Mouse (Mus musculus) urinary bladder, postnatal 25 days (tissue): ENCODE measurements around the gene Gapdh.
"Not testable (repeated sequence)": the region's sequence is repeated elsewhere in the genome, so short reads cannot be mapped to it uniquely, and the experiment has no call there.

Source experiments
- DNase-seq: peaks from one replicate; pipeline ENCODE4 v3.0.0; 2022; ENCODE audit warnings: low spot score

Gapdh gene

DNA sequence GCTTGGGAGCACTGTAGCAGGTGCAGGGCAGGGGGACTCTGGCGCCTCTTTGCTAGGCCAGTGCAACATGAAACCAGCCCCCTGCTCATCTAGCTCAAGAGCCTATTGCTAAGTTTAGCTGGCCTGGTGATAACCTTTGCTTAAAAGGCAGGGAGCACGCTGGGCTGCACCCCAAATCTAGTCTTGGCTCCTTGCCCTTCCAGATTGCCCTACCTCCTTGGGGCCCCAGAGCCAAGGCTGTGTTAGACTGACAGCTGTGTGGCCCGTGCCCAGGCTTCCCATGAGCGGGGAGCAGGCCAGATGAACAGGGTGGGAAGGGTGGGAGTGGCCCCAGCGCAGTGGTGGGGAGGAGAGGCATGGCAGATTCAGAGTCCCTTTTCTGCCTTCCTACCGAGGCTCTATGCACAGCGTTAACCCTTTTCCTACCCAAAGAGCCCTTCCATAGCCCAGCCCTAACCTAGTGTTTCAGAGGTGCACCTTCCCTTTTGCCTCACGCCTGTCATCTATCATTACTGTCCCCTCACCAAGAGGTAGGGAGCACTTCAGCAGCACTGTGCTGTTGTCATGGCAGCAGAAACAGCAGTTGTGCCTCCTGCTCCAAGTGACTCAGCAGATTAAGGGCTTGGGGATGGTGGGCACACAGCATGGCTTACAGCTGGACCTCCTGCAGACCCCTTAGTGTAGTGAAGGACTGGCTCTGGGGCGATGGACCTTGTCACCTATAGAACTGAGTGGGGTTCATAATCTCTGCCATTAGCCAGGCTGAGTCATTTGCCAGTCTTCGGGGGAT lies 789 bp upstream of the Gapdh start:
- peak; percentile 29 for DNase-seq

DNA sequence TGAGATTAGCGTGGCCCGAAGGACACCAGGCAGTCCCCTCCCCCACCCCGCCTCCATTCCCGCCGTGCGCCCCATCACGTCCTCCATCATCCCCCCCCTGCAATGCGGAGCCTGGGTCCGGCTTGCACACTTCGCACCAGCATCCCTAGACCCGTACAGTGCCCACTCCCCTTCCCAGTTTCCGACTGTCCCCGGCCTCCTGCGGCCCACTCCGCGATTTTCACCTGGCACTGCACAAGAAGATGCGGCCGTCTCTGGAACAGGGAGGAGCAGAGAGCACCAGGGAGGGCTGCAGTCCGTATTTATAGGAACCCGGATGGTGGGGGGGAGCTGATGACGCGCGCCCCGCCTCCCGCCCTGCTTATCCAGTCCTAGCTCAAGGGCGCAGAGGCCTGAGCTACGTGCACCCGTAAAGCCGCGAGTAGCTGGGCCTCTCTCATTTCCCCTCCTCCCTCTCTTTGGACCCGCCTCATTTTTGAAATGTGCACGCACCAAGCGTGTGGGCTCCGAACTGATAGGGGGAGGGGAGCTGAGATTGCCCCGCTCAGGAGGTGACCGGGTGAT lies 857 bp downstream of the Gapdh start:
- DNase-seq: peak; percentile 92

DNA sequence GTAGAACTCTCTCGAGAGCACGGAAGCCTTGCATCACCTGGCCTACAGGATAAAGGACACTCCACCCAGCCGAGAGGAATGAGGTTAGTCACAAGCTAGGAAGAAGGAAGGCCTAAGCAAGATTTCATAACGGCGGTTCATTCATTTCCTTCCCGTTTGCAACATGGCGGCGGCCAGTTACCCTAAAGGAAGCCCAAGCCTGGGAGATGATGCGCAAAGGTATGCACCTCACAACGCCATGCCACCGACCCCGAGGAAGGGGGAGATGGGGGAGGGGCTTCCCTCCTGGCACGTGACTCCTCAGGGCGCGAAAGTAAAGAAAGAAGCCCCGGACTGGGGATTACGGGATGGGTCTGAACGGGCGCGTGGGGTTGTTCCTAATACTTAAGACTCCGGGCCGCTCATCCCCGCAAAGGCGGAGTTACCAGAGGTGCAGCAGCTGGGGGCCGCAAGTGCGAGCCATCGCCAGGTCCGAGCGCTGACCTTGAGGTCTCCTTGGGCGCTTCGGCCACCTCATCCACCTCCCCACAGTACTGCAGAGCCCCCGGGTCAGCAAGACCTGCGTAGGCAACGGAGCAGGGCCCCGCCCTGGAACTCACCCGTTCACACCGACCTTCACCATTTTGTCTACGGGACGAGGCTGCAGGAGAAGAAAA lies 1.5 kb downstream of the Gapdh start:
- peak; percentile 58 for DNase-seq

DNA sequence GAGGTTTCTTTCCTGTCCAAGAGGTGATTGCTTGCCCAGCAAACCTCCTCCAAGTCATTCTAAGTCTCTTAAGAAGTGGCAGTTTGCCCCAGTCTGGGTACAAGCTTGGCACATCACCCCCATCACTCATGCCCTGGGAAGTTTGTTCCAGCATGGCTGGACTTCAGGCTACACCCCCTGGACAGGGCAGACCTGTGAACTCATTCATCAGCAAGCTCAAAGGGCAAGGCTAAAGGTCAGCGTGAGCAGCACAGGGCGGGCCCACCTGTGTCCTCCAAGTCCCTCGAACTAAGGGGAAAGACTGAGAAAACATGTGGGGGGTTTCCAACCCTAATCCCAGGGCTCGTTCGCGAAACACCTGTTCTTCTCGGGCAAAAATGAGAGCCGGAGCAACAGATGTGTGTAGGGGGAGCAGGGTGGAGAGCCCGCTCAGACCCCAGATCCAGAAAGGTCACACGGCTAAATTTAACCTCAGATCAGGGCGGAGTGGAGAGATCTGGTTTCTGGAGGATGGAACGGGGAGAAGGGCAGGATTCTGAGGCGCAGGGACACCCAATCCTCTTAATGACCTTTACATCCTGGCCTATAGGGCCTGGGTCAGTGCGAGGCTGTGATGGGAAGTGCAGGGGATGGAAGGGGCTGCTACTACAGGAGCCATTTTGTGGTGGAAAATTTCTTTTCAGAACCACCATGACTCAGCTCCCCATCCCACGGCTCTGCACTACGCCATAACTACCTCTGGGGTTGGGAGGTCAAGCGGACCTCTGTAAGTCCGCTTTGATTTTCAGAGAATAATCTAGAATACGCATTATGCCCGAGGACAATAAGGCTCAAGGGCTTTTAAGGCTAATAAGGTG lies 2.2 kb downstream of the Gapdh start:
- no peak for DNase-seq

DNA sequence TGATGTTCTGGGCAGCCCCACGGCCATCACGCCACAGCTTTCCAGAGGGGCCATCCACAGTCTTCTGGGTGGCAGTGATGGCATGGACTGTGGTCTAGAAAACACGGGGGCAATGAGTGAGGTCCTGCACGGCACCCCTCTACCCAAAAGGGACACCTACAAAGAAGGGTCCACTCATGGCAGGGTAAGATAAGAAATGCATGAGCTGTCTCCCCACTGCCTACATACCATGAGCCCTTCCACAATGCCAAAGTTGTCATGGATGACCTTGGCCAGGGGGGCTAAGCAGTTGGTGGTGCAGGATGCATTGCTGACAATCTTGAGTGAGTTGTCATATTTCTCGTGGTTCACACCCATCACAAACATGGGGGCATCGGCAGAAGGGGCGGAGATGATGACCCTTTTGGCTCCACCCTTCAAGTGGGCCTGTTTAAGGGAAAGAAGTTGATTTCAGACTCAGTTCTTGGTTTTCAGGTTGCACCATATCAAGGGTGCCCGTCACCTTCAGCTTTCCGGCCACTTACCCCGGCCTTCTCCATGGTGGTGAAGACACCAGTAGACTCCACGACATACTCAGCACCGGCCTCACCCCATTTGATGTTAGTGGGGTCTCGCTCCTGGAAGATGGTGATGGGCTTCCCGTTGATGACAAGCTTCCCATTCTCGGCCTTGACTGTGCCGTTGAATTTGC lies 3.5 kb downstream of the Gapdh start:
- DNase-seq: not testable (repeated sequence)

DNA sequence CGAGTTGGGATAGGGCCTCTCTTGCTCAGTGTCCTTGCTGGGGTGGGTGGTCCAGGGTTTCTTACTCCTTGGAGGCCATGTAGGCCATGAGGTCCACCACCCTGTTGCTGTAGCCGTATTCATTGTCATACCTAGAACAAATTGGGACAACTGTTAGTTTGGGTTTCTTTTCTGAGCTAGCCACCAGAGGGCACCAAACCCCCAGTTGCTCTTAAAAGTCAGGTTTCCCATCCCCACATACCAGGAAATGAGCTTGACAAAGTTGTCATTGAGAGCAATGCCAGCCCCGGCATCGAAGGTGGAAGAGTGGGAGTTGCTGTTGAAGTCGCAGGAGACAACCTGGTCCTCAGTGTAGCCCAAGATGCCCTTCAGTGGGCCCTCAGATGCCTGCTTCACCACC lies 4.3 kb downstream of the Gapdh start:
- DNase-seq: peak; percentile 58

DNA sequence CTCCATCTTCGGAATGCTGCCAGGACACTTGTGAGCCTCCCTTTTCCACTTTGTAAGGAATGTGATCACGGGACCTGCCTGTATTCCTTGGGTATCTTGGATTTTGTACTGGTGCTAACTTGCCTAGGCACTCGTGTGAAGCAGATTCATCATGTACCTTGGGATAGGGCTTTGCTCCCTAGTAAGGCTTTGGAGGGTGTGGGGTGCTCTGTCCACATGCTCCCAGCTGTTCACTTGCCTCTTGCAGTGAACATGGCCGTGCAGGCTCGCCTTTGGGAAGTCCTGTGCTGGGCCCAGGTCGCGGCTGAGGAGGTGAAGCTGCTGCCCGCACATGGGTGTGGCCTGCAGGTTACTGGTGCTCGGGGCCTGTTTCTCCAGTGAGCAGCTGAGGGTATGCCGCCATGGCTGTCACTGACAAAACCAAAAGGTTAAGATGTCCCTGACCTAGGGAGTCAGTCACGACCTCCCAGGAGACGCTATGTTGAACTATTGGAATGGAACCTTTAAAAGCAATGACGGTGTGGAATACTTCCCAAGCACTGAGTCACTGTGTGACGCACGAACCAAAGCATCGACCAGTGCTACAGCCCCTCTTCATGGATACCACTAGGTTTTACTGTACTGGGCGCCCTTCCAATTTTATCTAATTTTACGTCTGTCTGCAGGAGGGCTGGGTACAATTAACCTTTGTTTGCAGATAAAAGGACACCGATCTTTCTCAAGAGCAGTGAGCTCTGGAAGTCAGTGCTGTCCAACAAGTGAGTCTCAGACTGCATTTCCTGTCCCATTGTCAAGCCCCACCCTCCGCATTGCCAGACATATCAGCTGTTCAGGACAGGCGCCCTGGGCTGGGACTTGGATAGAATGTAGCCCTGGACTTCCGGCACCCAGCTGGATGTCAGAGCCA lies 5.2 kb downstream of the Gapdh start:
- DNase-seq: peak; percentile 56

DNA sequence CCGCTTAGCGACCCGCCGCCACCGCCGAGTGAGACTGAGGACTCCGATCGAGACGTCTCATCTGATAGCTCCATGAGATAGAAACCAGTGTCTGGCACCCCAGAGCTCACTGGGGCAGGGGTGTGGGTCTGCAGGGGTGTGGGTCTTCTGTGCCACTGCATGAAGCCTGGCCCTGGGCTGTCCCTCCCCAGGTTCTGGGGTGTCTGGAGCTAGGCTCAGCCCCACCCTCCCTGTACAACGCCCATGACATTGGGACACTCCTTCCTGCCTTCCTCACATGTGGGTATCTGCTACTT lies 5.8 kb downstream of the Gapdh start:
- peak; percentile 25 for DNase-seq

DNA sequence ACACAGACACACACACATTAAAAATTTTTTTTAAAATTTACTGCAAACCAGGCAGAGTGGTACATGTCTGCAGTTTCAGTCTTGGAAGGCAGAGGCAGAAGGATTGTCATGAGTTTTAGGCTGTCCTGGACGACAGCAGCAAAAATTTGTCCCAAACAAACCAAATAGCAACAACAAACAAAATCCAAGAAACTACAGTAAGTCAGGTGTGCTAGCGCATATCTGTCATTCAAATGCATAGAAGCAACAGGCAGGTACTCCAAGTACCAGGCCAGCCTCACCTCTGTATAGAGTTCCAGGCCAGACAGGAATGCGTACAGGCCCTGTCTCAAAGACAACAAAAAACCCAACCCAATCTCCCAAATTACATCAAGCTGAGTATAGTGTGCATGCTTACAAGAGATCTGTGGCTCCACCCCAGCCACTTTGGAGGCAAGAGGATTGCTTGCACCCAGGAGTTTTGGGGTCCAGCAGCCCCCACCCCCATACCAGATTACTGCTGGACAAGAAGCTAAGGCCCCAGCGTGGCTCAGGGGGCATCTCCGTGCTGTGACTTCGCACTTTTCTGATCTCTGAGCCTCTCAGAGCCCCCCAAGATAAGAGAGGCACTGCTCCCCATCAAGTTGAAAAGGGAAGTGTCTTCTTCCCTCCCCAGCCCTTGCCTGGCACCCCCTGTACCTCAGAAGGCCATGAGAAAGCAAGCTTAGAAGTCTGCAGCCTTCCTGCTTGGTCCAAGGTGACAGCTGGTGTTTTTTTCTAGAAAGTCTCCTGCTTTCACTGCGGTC lies 6.3 kb downstream of the Gapdh start:
- DNase-seq: no peak

DNA sequence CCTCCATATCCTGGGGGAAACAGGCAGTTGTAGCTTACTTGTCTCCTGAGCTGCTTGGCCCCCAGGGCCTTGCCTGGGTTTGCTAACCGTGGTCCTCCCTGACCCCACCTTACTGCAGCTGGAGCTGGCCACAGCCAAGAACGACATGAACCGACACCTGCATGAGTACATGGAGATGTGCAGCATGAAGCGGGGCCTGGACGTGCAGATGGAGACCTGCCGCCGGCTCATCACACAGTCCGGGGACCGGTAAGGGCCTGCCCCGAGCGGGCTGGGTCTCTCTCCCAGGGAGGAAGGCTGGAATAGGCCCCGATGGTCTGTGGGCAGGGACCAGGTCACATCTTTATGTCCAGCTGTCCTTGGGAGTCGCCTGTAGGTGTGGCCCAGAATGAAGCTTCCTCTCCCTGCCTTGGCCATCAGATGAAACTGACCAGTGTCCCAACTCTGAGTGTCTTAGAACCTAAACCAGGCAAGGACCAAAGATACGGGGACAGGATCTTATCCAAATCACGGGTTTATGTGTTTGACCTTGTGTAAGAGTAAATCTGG lies 7.2 kb downstream of the Gapdh start:
- DNase-seq: no peak

DNA sequence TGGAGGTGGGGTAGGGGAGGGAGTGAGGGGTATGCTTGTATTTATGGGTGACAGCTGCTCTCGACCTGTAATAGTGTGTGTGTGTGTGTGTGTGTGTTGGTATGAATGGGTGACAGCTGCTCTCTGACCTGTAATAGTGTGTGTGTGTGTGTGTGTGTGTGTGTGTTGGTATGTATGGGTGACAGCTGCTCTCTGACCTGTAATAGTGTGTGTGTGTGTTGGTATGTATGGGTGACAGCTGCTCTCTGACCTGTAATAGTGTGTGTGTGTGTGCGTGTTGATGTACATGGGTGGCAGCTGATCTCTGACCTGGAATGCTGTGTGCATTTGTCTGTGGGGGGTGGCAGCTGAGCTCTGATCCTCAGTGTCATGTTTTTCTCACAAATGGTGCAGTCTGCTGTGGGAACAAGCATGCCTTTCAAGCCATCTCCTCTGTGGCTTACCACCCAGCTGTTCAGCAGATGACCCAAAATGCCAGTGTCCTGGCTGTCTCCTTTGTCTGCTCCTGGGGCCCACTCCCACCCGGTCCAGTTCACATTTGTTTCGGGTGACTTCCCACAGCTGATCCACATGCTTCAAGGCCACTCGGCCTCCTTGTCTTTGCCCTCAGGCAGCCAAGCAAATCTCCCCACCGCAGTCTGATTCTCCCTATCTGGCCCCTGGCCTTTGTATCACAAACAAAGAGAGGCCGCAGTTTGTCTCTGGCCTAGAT lies 9.2 kb downstream of the Gapdh start:
- DNase-seq: no peak

DNA sequence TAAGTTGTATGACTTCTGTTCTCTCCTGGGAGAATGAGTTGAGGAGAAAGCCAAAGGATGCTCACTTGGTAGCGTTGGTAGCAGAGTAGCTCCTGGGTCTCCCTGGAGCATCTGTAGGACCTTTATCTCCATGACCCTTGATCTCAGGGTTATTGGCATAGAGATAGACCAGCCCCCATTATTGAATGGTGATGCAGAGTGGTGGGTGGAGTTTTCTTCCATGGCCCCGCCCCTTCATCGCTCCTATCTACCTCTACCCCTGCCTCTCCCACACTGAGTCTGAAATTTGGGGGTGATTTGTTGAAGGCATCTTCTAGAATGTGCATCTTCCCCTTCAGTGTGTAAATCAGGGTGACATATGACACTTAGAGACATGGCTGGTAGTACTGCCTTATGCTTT lies 9.8 kb downstream of the Gapdh start:
- no peak for DNase-seq

DNA sequence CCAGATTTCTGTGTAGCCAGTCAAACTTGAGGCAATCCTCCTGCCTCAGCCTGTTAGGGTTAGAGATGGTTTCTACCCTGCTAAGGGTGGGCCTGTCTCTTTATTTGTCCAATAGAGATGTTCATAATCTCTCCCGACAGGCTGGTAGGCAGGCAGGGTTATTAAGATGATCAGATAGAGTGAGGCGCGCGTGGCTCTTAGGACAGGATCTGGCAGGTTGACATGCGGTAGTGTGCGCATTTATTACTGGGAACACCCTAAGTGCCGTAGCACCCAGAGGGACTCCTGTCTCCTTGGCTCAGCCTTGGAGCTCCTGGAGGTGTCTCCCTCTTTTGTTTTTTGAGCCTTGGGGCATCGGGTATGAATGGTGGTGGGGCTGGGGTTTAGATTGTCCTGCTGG lies 11.0 kb downstream of the Gapdh start:
- DNase-seq: no peak

DNA sequence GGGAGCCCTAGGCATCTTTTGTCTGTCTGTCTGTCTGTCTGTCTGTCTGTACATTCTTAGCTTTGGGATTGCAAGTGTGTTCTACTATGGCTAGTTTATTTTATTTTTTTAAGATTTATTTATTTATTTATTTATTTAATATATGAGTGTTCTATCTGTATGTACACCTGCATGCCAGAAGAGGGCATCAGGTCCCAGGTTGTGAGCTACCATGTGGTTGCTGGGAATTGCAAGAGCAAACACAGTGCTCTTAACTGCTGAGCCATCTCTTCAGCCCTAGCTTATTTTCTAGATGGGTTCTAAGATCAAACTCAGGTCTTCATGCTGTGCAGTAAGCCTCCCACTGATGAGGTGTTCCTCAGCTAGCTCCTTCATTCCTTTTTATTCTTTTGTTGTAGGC lies 11.7 kb downstream of the Gapdh start:
- DNase-seq: no peak

DNA sequence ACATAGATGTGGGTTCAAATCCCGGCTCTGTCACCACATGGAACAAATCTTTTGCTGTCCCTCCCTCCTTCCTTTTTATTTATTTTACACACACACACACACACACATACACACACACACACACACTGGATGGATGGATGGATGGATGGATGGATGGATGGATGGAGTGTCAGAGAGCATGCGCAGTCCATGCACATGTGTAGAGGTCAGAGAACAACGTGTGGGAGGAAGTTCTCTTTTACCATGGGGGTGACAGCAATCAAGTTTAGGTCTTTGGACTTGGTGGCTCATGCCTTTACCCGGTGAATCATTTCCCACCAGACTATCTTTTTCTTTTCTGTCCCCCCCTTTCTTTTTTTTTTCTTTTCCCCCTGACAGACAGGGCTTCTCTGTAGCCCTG lies 12.6 kb downstream of the Gapdh start:
- DNase-seq: no peak

DNA sequence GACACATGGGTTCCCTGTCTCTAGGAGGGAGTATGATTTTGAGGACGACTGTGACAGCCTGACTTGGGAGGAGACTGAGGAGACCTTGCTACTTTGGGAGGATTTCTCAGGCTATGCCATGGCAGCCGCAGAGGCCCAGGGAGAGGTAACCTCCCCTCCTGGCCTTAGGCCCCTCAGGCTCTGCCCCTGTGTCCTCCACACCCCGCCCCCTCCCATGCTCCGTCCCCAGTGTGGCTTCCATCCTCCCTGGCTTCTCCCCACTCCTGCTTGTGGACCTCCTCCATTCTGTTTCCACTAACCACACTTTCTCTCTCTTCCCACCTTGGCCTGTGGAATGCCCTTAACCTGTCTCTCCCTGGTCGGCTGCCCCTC lies 13.3 kb downstream of the Gapdh start:
- no peak for DNase-seq

DNA sequence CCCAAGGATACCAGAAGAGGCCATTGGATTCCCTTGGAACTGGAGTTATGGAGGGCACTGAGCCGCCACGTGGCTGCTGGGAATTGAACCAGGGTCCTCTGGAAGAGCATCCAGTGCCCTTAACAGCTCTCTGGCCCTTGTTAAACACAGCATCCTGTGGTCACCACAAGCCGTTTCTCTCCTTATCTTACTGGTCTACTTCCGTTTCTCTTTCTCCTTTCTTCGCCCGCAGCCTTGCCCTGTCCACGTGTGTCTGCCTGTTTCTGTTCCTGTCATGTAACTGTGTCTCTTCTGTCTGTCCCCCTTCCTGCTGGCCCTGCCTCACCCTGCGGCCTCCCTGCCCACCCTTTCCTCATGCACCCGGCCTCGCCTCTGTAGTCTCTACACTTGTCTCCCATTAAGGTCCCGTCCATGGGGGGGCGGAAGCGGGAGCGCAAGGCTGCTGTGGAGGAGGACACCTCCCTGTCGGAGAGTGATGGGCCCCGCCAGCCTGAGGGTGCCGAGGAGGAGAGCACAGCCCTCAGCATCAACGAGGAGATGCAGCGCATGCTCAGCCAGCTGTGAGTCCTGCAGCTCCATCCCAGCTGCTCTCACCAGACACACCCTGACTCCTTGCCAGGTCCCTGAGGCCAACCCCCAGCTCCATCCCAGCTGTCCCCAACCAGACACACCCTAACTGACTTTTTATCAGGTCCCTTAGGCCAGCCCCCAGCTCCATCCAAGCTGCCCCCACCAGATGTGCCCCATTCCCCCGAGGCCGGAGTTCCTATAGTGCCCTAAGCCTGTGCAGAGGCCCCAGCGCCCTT lies 13.9 kb downstream of the Gapdh start:
- no peak for DNase-seq

DNA sequence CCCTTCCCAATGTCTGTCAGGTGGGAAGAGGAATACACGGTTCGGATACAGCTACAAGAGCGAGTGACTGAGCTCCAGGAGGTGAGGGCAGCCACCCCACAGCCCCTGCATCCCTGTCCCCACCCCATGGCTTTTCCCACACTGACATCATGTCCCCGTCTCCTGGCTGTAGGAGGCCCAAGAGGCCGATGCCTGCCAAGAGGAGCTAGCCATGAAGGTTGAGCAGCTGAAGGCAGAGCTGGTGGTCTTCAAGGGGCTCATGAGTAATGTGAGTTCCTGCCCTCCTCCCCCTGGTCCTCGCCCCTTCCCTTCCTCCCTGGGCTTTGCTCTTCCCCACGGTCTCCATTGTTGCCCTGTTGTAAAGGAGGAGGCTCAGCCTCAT lies 16.7 kb downstream of the Gapdh start:
- no peak for DNase-seq
